Mouse (Mus musculus) liver, adult 2 months (tissue): ENCODE measurements around the gene 9230112D13Rik.

Experiments
- CTCF ChIP-seq: fragments of 200-500 bp; IDR thresholded peaks from 2 replicates; pipeline ENCODE4 v1.5.1; 2011; ENCODE audit warnings: low read depth, low read length, control low read depth
- POLR2A ChIP-seq: fragments of 200-500 bp; IDR thresholded peaks from 2 replicates; pipeline ENCODE4 v1.6.1; 2011; ENCODE audit warnings: low read length, control low read depth; ENCODE audit not compliant: insufficient read depth; ENCODE audit errors: extremely low read depth

GRCm38 (mm10) chr14:34562393-34562792, 39.8 kb upstream of the 9230112D13Rik start:
- no peak for TF ChIP-seq CTCF
- no peak for TF ChIP-seq POLR2A
